Mouse (Mus musculus) left cerebral cortex, postnatal 36 days (tissue): Measurements from ENCODE around the gene Ctf1. TPM values are rescaled to one million over a fixed set of nuclear protein-coding genes. Genes with fewer than 3 reads are reported as not detected.
"Not testable (repeated sequence)": the region's sequence is repeated elsewhere in the genome, so short reads cannot be mapped to it uniquely, and the experiment has no call there.

Source experiments
- DNase-seq, 2 experiments: peaks; one replicate each; pipeline ENCODE4 v3.0.0; 2021 to 2022; ENCODE audit warnings: low spot score in 2 of 2, mixed read lengths in 1 of 2
- intact Hi-C: fragments of 180-260 bp; cut with DNase I; formaldehyde crosslinking; loops from one replicate; pipeline ENCODE4 v1.15.1; 2025
- total RNA-seq, 2 experiments: library from RNA; stranded (reverse); gene quantifications; 2 replicates each; pipeline ENCODE4 v1.2.3; 2021

Gene Ctf1
- total RNA-seq, 2 experiments from 2014 or later = 2.4 to 2.5 TPM

GRCm38 (mm10) chr7:127719258-127719657 is 6.7 kb downstream of the Ctf1 start:
- intact Hi-C loops = no loop called here
- no peak for DNase-seq

- no peak for DNase-seq
- intact Hi-C loops = no loop called here
These were observed 13.0 kb downstream of the Ctf1 start for GRCm38 (mm10) chr7:127725490-127725889.

- intact Hi-C loops = no loop called here
- no peak for DNase-seq
These were observed 13.4 kb downstream of the Ctf1 start for GRCm38 (mm10) chr7:127725924-127726323.

GRCm38 (mm10) chr7:127727898-127728297 is 15.4 kb downstream of the Ctf1 start:
- DNase-seq = no peak
- intact Hi-C loops = no loop called here

- intact Hi-C loops = no loop called here
- DNase-seq = no peak
These were observed 17.6 kb downstream of the Ctf1 start for GRCm38 (mm10) chr7:127730170-127730569.

- DNase-seq, intact Hi-C loops: not testable (repeated sequence)
These were observed 19.5 kb downstream of the Ctf1 start, which contains the start of gene Ctf2 for GRCm38 (mm10) chr7:127732066-127732465. Gene Ctf2 (minus strand): TSS chr7:127732166.

- intact Hi-C loops = loop anchor here (1.0 to 5.0 kb wide), 3 partner anchors 33 to 67 kb away; partner anchors contain the start of gene Bcl7c
- peak in 1 of 2 experiments; percentile 70 for DNase-seq
These were observed 32.0 kb downstream of the Ctf1 start, which contains the start of gene Fbxl19 for GRCm38 (mm10) chr7:127744366-127745045. Gene Fbxl19 (plus strand): TSS chr7:127744543.

- peak; percentile 93 to 94 for DNase-seq
- intact Hi-C loops = loop anchor here (1.0 kb wide), 1 partner anchor 32 kb away; no protein-coding TSS in a partner anchor
These were observed 32.7 kb downstream of the Ctf1 start for GRCm38 (mm10) chr7:127745251-127745651.

GRCm38 (mm10) chr7:127745652-127746493 is 33.3 kb downstream of the Ctf1 start:
- intact Hi-C loops = loop anchor here (1.0 kb wide), 1 partner anchor 31 kb away; no protein-coding TSS in a partner anchor
- peak; percentile 96 to 98 for DNase-seq

- DNase-seq = no peak
- intact Hi-C loops = no loop called here
These were observed 34.3 kb downstream of the Ctf1 start for GRCm38 (mm10) chr7:127746494-127747491.

- intact Hi-C loops = no loop called here
- no peak for DNase-seq
These were observed 35.2 kb downstream of the Ctf1 start for GRCm38 (mm10) chr7:127747559-127748234.

GRCm38 (mm10) chr7:127748235-127748560 is 35.7 kb downstream of the Ctf1 start:
- intact Hi-C loops = no loop called here
- DNase-seq = no peak

GRCm38 (mm10) chr7:127750131-127751127 is 37.9 kb downstream of the Ctf1 start:
- DNase-seq = peak in 1 of 2 experiments; percentile 66
- intact Hi-C loops = no loop called here

- DNase-seq = no peak
- intact Hi-C loops = no loop called here
These were observed 39.1 kb downstream of the Ctf1 start for GRCm38 (mm10) chr7:127751619-127752018.

- DNase-seq = no peak
- intact Hi-C loops = no loop called here
These were observed 39.5 kb downstream of the Ctf1 start for GRCm38 (mm10) chr7:127752069-127752468.

GRCm38 (mm10) chr7:127753158-127753557 is 40.6 kb downstream of the Ctf1 start:
- DNase-seq = no peak
- intact Hi-C loops = no loop called here

GRCm38 (mm10) chr7:127753741-127754140 is 41.2 kb downstream of the Ctf1 start:
- intact Hi-C loops = no loop called here
- no peak for DNase-seq

GRCm38 (mm10) chr7:127759716-127760115 is 47.2 kb downstream of the Ctf1 start:
- intact Hi-C loops = no loop called here
- no peak for DNase-seq
